Mouse (Mus musculus) heart, adult 2 months (tissue): ENCODE measurements around the gene Iqcg. TPM values are rescaled to one million over a fixed set of nuclear protein-coding genes. Genes with fewer than 3 reads are reported as not detected.

Experiments used
- DNase-seq, 2 experiments: peaks; one replicate each; pipeline ENCODE4 v3.0.0; 2021
- H3K27ac ChIP-seq: fragments of 200-600 bp; 2 replicates; pipeline ENCODE4 v1.8.1; 2022
- H3K27me3 ChIP-seq: fragments of 200-500 bp; 2 replicates; pipeline ENCODE4 v1.6.1; 2012; ENCODE audit warnings: mild to moderate bottlenecking, low read length, inconsistent platforms, mixed read lengths; ENCODE audit not compliant: control insufficient read depth, insufficient read depth
- H3K36me3 ChIP-seq: fragments of 200-500 bp; 2 replicates; pipeline ENCODE4 v1.6.1; 2012; ENCODE audit warnings: low read length, inconsistent platforms; ENCODE audit not compliant: control insufficient read depth, insufficient read depth
- H3K4me1 ChIP-seq: fragments of 200-500 bp; 2 replicates; pipeline ENCODE4 v1.6.1; 2011; ENCODE audit warnings: low read length; ENCODE audit not compliant: control insufficient read depth, insufficient read depth
- H3K4me3 ChIP-seq: fragments of 200-600 bp; 2 replicates; pipeline ENCODE4 v1.8.1; 2022
- H3K79me2 ChIP-seq: fragments of 200-500 bp; replicated peaks from 2 replicates; pipeline ENCODE4 v1.6.1; 2012; ENCODE audit warnings: mild to moderate bottlenecking, inconsistent platforms, low read length, moderate library complexity, mixed read lengths; ENCODE audit not compliant: control insufficient read depth, insufficient read depth
- H3K9ac ChIP-seq: fragments of 200-500 bp; 2 replicates; pipeline ENCODE4 v1.6.1; 2012; ENCODE audit warnings: low read depth, mild to moderate bottlenecking, control low read depth, inconsistent platforms, low read length, mixed read lengths
- CTCF ChIP-seq: fragments of 200-600 bp; IDR thresholded peaks from 2 replicates; pipeline ENCODE4 v1.8.1; 2022; ENCODE audit warnings: antibody characterized with exemption, mild to moderate bottlenecking, moderate library complexity
- EP300 ChIP-seq: fragments of 200-500 bp; IDR thresholded peaks from 2 replicates; pipeline ENCODE4 v1.6.1; 2011; ENCODE audit warnings: low read depth, low read length, control low read depth; ENCODE audit not compliant: insufficient read depth
- POLR2A ChIP-seq: fragments of 200-500 bp; IDR thresholded peaks from 2 replicates; pipeline ENCODE4 v1.6.1; 2011; ENCODE audit warnings: mild to moderate bottlenecking, low read depth, low read length, control low read depth; ENCODE audit not compliant: insufficient read depth
- WGBS: fragments of 180-500 bp; shearing (Covaris S2); methylation state at CpG from one replicate; pipeline ENCODE4 v1.1.7; 2018; 5-methylcytosine and 5-hydroxymethylcytosine counted together
- intact Hi-C: fragments of 180-260 bp; cut with DNase I; formaldehyde crosslinking; loops from one replicate; pipeline ENCODE4 v1.15.1; 2025
- long read RNA-seq: library from polyadenylated mRNA; stranded (forward); transcript quantifications from one replicate; pipeline ENCODE4 v2.0.0, GENCODE M21; 2021
- polyA plus RNA-seq: library from polyadenylated mRNA; depleted of rRNA; stranded (reverse); fragments of >200 nt; gene quantifications from 2 replicates; pipeline ENCODE4 v1.2.3, GENCODE M21; 2012; rRNA removed
- total RNA-seq, 2 experiments: library from RNA; stranded (reverse); gene quantifications; 2 replicates each; pipeline ENCODE4 v1.2.3; 2021

The Iqcg gene
- total RNA-seq = under 1 TPM; 0.57 to 0.84 TPM
- 0.09 and 0.25 TPM in 2 replicates for polyA plus RNA-seq
- long read RNA-seq = 0 reads

DNA sequence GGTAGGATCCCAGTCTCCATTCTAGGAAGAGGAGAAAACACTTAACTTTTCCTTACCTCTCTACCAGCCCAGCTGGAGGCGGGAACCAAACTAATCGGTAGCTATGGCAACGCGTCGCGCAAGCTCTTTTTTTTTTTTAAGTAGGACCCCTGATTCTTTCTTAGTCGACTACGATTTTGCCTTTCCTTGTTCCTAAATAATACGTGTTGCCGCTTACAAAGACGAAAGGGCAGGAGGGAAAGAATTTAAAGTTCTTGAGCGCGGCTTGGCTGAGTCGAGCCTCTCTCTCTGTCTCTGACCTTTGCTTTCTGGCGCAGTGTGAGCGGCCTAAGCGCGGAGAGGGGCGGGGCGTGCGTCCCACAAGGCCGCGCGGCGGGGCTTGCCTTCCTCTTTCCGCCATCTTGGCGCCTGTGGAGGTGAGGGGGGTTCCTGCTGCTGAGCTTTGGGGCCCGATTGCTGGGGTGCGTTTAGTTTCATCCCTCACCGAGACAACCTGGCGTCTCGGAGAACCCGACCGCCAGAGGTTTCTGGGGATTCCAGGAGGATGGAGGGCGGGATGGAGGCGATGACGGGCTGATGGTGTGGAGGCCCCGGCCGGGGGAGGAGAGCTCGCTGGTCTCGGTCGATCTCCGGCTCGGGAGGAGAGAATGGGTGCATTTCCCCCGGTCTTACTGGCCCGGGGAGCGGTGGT is at the start of gene Iqcg, which contains the start of gene Rpl35a:
Gene Iqcg (minus strand): TSS at position 124 of the 691 bp plus-strand sequence.
Gene Rpl35a (plus strand): TSS at position 359 of the 691 bp plus-strand sequence.
- TF ChIP-seq EP300 = peak; percentile 80; the same call in 1 of the 2 replicates
- peak; percentile 93 for TF ChIP-seq POLR2A
- no peak for TF ChIP-seq CTCF
- peaks cover 14% of the 10 kb centered on the region for H3K36me3 ChIP-seq
- intact Hi-C loops = loop anchor here (5.0 kb wide), 1 partner anchor 196 kb away; the partner anchor contains the start of gene Snx4
- peak within 1 kb of the TSS; percentile 97 for H3K27ac ChIP-seq
- H3K4me1 ChIP-seq = peaks cover 4% of the 10 kb centered on the region
- peak; percentile 92 to 94 for DNase-seq
- H3K9ac ChIP-seq = peak within 1 kb of the TSS; percentile 87
- H3K27me3 ChIP-seq = no peaks in the 10 kb centered on the region
- WGBS = under 1% methylated on average over 47 of the region's 47 CpGs
- peak within 1 kb of the TSS; percentile 79 for H3K4me3 ChIP-seq
- no peaks in the 10 kb centered on the region for H3K79me2 ChIP-seq

DNA sequence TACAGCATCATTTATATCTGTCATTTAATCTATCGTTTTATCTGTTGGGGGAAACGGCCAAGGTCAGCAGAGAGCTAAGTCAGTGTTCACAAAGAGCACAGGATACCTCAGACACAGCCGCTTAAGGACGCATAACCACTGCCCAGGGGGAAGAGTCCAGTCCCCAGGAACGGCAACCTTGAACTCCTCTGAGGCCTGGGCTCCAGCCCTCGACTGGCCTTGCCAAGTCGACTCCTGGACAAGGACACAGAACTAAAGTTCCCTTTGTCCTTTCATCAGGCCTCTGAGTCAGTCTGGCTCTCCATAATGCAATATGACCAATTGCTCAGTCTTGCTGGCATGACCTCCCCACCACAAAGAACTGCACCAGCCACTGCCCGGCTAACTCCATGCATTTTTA is 29.6 kb upstream of the Iqcg start:
- DNase-seq = no peak
- Histone ChIP-seq H3K4me1 (no peaks in the 10 kb centered on the region), H3K4me3 (no peak overlapping the region), H3K27ac (no peak overlapping the region), H3K9ac (no peak overlapping the region), H3K27me3 (no peaks in the 10 kb centered on the region), H3K36me3 (no peaks in the 10 kb centered on the region), H3K79me2 (no peaks in the 10 kb centered on the region)
- TF ChIP-seq POLR2A = no peak
- TF ChIP-seq CTCF = no peak
- no peak for TF ChIP-seq EP300
- intact Hi-C loops = no loop called here
- WGBS = 65% methylated on average over 8 of the region's 8 CpGs

DNA sequence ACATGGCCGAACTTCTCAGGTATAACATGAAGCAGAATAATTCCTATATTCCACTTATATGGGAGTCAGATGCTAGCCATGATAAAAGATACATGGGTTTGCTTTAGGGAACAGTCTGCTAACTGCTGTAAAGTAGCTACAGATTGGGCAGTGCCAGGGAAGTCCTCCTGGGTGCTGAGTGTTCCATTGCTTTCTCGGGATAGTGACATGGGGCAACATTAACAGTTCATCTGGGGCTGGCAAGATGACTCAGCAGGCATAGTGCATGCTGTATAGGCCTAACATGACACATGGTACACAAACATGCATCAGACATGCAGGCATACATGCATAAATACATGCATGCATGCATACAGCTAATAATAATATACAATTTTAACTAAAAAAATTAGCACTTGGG is 28.0 kb upstream of the Iqcg start:
- H3K36me3 ChIP-seq = no peaks in the 10 kb centered on the region
- TF ChIP-seq EP300 = no peak
- TF ChIP-seq CTCF = no peak
- TF ChIP-seq POLR2A = no peak
- no peak overlapping the region for H3K4me3 ChIP-seq
- H3K4me1 ChIP-seq = no peaks in the 10 kb centered on the region
- H3K27me3 ChIP-seq = no peaks in the 10 kb centered on the region
- H3K79me2 ChIP-seq = no peaks in the 10 kb centered on the region
- 83% methylated on average over 2 of the region's 2 CpGs for WGBS
- no peak overlapping the region for H3K27ac ChIP-seq
- intact Hi-C loops = no loop called here
- H3K9ac ChIP-seq = no peak overlapping the region
- no peak for DNase-seq

DNA sequence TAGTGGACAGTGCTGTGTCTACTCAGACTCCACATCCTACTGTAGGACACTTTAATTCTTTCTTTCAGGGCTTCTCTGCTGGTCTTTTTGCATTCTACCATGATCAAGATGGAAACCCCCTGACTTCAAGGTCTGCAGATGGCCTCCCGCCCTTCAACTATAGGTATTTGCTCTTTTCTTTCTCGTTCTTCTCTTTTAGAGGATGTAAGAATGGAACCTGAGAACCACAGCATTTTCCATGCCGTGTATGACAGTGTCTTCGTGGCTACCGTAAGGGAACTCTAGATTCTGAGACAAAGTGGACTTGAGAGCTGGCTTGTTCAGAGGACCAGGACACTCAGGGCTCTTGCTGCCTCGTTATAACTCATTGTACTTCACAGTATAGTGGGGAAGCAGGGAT is 26.9 kb upstream of the Iqcg start:
- no peak overlapping the region for H3K4me3 ChIP-seq
- H3K36me3 ChIP-seq = no peaks in the 10 kb centered on the region
- no peaks in the 10 kb centered on the region for H3K4me1 ChIP-seq
- no peak overlapping the region for H3K27ac ChIP-seq
- no peaks in the 10 kb centered on the region for H3K79me2 ChIP-seq
- H3K9ac ChIP-seq = no peak overlapping the region
- intact Hi-C loops = no loop called here
- TF ChIP-seq EP300 = no peak
- no peak for TF ChIP-seq CTCF
- TF ChIP-seq POLR2A = no peak
- DNase-seq = no peak
- 90% methylated on average over 6 of the region's 6 CpGs for WGBS
- H3K27me3 ChIP-seq = no peaks in the 10 kb centered on the region

DNA sequence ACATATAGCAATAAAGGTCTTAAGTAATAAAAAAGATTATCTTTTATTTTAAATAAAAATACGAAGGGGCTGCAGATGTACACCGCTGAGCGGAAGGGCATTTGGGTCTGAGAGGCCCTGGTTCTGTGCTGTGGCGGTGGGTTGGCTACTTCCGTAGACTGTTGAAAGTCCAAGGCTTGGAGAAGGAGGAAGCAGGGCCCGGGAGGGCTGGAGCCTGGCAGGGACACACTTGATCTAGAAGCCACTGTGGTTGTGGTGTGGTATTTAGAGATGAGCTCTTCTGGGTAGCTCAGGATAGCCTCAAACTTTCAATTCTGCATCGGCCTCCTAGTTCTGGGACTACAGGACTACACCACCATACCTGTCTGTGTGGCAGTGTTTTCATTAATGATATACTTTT is 24.0 kb upstream of the Iqcg start:
- no peak for TF ChIP-seq CTCF
- whole genome bisulfite sequencing = 91% methylated on average over 7 of the region's 7 CpGs
- Histone ChIP-seq H3K27me3 (no peaks in the 10 kb centered on the region), H3K36me3 (no peaks in the 10 kb centered on the region), H3K79me2 (no peaks in the 10 kb centered on the region), H3K9ac (no peak overlapping the region), H3K27ac (no peak overlapping the region), H3K4me3 (no peak overlapping the region), H3K4me1 (no peaks in the 10 kb centered on the region)
- intact Hi-C loops = no loop called here
- no peak for DNase-seq

DNA sequence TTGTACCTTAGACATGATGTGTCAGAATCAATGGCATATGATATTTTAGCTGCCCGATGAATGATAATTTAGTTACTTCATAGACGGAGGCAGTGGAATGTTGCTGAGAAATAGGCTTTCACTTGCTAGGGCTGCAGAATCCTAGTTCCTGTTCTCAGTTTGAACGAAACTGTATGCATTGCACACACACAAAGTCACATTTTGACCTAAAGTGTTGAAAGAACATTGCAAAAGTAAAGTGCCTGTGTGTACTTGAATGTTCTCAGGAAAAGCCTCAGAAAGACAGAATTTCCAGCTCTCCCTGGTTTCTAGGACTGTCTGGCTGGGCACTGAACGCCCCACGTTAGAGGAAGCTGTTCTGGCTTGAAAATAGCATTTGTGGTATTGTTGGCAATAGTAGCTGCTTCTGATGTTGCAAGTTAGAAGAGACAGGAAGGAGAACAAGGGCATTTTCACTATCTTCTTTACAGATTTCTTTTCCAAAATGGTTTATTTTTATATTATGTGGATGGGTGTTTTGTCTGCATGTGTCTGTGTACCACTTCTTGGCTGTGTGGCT is 21.1 kb upstream of the Iqcg start:
- no peak for DNase-seq
- Histone ChIP-seq H3K4me1 (no peaks in the 10 kb centered on the region), H3K9ac (no peak overlapping the region), H3K36me3 (no peaks in the 10 kb centered on the region), H3K27ac (no peak overlapping the region), H3K4me3 (no peak overlapping the region), H3K27me3 (no peaks in the 10 kb centered on the region), H3K79me2 (no peaks in the 10 kb centered on the region)
- no peak for TF ChIP-seq CTCF
- WGBS = 78% methylated on average over 5 of the region's 5 CpGs
- intact Hi-C loops = no loop called here
